Mouse (Mus musculus) liver, adult (tissue): ENCODE measurements around the gene Glo1.

Source experiments
- GATA4 ChIP-seq: IDR thresholded peaks from 2 replicates; pipeline ENCODE4 v1.6.1; 2014; ENCODE audit warnings: mild to moderate bottlenecking, low read length; ENCODE audit not compliant: insufficient replicate concordance

The Glo1 gene

GRCm38 (mm10) chr17:30539098-30539497 is 87.6 kb downstream of the Glo1 start:
- TF ChIP-seq GATA4: no peak

- TF ChIP-seq GATA4: no peak
Measured at GRCm38 (mm10) chr17:30536651-30537050, 90.0 kb downstream of the Glo1 start.
